Mouse (Mus musculus) kidney, postnatal 0 days (tissue): Measurements from ENCODE around the gene Btd. TPM values are rescaled to one million over a fixed set of nuclear protein-coding genes. Genes with fewer than 3 reads are reported as not detected.

Experiments used
- ATAC-seq: fragments of 200-750 bp; cut with Nextera tagmentation; replicated peaks from 2 replicates; pipeline ENCODE4 v1.8.0; 2017; ENCODE audit warnings: low read depth, moderate number of reproducible peaks, moderate TSS enrichment, moderate library complexity; ENCODE audit not compliant: low FRiP score
- DNase-seq: peaks from one replicate; pipeline ENCODE4 v3.0.0-alpha.2; 2016; ENCODE audit warnings: low spot score
- H3K27ac ChIP-seq: fragments of 300-500 bp; sonication (generic); 2 replicates; pipeline ENCODE4 v1.5.1; 2014; ENCODE audit warnings: mild to moderate bottlenecking
- H3K27me3 ChIP-seq: fragments of 300-500 bp; sonication (generic); 2 replicates; pipeline ENCODE4 v1.6.1; 2014; ENCODE audit warnings: low read length, mixed read lengths; ENCODE audit not compliant: insufficient read depth
- H3K36me3 ChIP-seq: fragments of 300-500 bp; sonication (generic); 2 replicates; pipeline ENCODE4 v1.6.1; 2014; ENCODE audit warnings: low read length, mixed read lengths; ENCODE audit not compliant: insufficient read depth
- H3K4me1 ChIP-seq: fragments of 300-500 bp; sonication (generic); replicated peaks from 2 replicates; pipeline ENCODE4 v1.6.1; 2014; ENCODE audit warnings: antibody characterized with exemption, low read length, mixed read lengths; ENCODE audit not compliant: insufficient read depth
- H3K4me2 ChIP-seq: fragments of 300-500 bp; sonication (generic); 2 replicates; pipeline ENCODE4 v1.6.1; 2014; ENCODE audit warnings: mild to moderate bottlenecking, low read length, moderate library complexity, mixed read lengths
- H3K4me3 ChIP-seq: fragments of 300-500 bp; sonication (generic); replicated peaks from 2 replicates; pipeline ENCODE4 v1.5.1; 2014; ENCODE audit warnings: low read depth, low read length
- H3K9ac ChIP-seq: fragments of 300-500 bp; sonication (generic); 2 replicates; pipeline ENCODE4 v1.6.1; 2014; ENCODE audit warnings: low read depth, low read length
- H3K9me3 ChIP-seq: fragments of 300-500 bp; sonication (generic); replicated peaks from 2 replicates; pipeline ENCODE4 v1.6.1; 2016; ENCODE audit warnings: low read length, inconsistent platforms, mixed read lengths
- CTCF ChIP-seq: IDR thresholded peaks from 2 replicates; pipeline ENCODE4 v1.5.1; 2016; ENCODE audit warnings: antibody characterized with exemption, low read depth, mild to moderate bottlenecking, moderate library complexity
- WGBS: fragments of 180-500 bp; shearing (Covaris S2); extraction: QIAGEN DNeasy Blood & Tissue Kit; methylation state at CpG from one replicate; pipeline ENCODE4 v1.1.7; 2014; 5-methylcytosine and 5-hydroxymethylcytosine counted together
- polyA plus RNA-seq: library from polyadenylated mRNA; unstranded; fragments of >200 nt; fragmentation: Nextera tagmentation; extraction: Ambion mirVana; gene quantifications from 2 replicates; pipeline ENCODE4 v1.2.1, GENCODE M21; 2015

The Btd gene
- polyA plus RNA-seq, 1 experiment from 2014 or later = 60.6 TPM

GRCm38 (mm10) chr14:31652106-31652505 is 11.3 kb downstream of the Btd start:
- Histone ChIP-seq H3K4me1 (peaks cover 2% of the 10 kb centered on the region; the same call in 1 of the 2 replicates), H3K4me3 (no peak overlapping the region), H3K27me3 (no peaks in the 10 kb centered on the region), H3K9ac (no peak overlapping the region), H3K36me3 (no peaks in the 10 kb centered on the region), H3K9me3 (no peaks in the 10 kb centered on the region), H3K27ac (no peak overlapping the region), H3K4me2 (no peak overlapping the region)
- ATAC-seq = no peak
- 47% methylated on average over 5 of the region's 5 CpGs for WGBS
- no peak for DNase-seq
- TF ChIP-seq CTCF = no peak

- no peak for DNase-seq
- WGBS = 89% methylated on average over 1 of the region's 1 CpGs
Observed at GRCm38 (mm10) chr14:31652624-31653023, 11.8 kb downstream of the Btd start.

GRCm38 (mm10) chr14:31653101-31653875 is 12.5 kb downstream of the Btd start:
- DNase-seq (no peak), ATAC-seq (no peak)
- H3K27ac ChIP-seq = no peak overlapping the region
- WGBS = 78% methylated on average over 14 of the region's 14 CpGs
- TF ChIP-seq CTCF = no peak
- H3K9me3 ChIP-seq = no peaks in the 10 kb centered on the region
- peaks cover 7% of the 10 kb centered on the region; the same call in 1 of the 2 replicates for H3K4me1 ChIP-seq
- H3K4me3 ChIP-seq = no peak overlapping the region
- no peaks in the 10 kb centered on the region for H3K27me3 ChIP-seq
- H3K36me3 ChIP-seq = no peaks in the 10 kb centered on the region
- no peak overlapping the region for H3K9ac ChIP-seq
- H3K4me2 ChIP-seq = no peak overlapping the region

More at GRCm38 (mm10) chr14:31652624-31653023, 11.8 kb downstream of the Btd start:
- Histone ChIP-seq H3K36me3 (no peaks in the 10 kb centered on the region), H3K4me3 (no peak overlapping the region), H3K4me2 (no peak overlapping the region), H3K27me3 (no peaks in the 10 kb centered on the region), H3K4me1 (peaks cover 7% of the 10 kb centered on the region; the same call in 1 of the 2 replicates), H3K27ac (no peak overlapping the region), H3K9ac (no peak overlapping the region), H3K9me3 (no peaks in the 10 kb centered on the region)
- no peak for ATAC-seq
- no peak for TF ChIP-seq CTCF

DNA sequence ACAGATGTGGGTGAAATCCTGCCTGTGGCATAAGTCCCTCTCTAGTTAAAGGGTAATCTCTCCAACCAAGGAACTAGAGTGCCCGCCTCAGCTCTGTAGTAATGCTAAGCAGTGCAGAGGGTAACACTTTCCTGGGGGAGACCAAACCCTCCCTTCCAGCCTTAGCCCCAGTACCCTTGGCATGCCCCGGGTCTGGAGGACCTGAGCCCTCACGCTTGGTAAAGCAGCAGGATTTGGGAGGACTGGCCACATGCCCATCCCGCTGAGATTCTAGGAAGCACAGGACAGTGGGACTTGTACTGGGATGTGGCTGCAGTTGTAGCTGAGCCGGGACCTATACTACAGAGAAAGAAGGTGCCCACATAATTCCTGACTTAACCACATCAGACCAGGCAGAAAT is 14.0 kb downstream of the Btd start:
- TF ChIP-seq CTCF = no peak
- WGBS = 83% methylated on average over 5 of the region's 5 CpGs
- no peak for DNase-seq

DNA sequence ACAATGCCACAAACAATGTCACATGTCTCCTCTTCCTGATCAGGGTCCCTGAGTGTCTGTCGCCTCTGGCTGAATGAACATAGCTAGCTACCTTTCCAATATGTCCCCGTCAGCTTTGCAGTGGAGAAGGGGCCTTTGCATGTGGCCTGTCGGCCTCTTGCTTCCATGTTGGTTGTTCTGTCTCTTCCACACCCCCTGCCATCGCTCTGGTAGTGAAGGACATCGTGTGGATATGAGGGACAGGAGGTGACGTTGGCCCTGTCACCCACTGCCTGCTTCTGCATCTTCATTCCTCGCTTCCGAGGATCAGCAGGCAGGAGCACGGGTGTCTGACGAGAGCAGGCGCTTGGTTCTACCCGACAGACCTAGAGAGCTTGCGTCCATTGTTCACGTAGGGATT is 14.6 kb downstream of the Btd start:
- H3K4me3 ChIP-seq = no peak overlapping the region
- DNase-seq (no peak), ATAC-seq (no peak)
- 82% methylated on average over 14 of the region's 14 CpGs for WGBS
- H3K27me3 ChIP-seq = no peaks in the 10 kb centered on the region
- no peak overlapping the region for H3K27ac ChIP-seq
- H3K4me1 ChIP-seq = peaks cover 25% of the 10 kb centered on the region
- no peak overlapping the region for H3K4me2 ChIP-seq
- no peak overlapping the region for H3K9ac ChIP-seq
- no peaks in the 10 kb centered on the region for H3K9me3 ChIP-seq
- no peaks in the 10 kb centered on the region for H3K36me3 ChIP-seq
- TF ChIP-seq CTCF = no peak

More for the DNA sequence above, 14.0 kb downstream of the Btd start:
- H3K9me3 ChIP-seq = no peaks in the 10 kb centered on the region
- no peak overlapping the region for H3K27ac ChIP-seq
- peaks cover 20% of the 10 kb centered on the region; the same call in 1 of the 2 replicates for H3K4me1 ChIP-seq
- H3K36me3 ChIP-seq = no peaks in the 10 kb centered on the region
- no peak for ATAC-seq
- H3K4me2 ChIP-seq = no peak overlapping the region
- no peaks in the 10 kb centered on the region for H3K27me3 ChIP-seq
- no peak overlapping the region for H3K4me3 ChIP-seq
- H3K9ac ChIP-seq = no peak overlapping the region

DNA sequence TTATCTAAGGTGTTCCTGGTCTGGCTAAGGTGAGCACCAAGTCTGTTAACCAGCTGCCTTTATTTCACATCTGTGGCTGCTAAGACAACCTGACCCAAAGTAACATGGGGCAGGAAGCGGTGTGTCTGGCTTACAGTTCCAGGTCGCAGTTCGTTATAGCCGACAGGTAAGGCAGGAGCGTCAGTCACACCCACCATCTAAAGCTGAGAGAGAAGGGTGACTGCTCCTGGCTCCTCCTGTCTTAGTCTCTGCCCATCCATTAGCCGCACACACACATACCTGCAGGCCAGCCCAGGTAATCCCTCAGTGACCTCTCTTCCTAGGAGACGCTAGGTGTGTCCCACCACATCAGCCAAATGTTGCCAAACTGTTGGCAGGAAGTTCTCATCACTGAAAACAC is 15.6 kb downstream of the Btd start:
- no peaks in the 10 kb centered on the region for H3K27me3 ChIP-seq
- H3K36me3 ChIP-seq = no peaks in the 10 kb centered on the region
- no peak overlapping the region for H3K9ac ChIP-seq
- no peaks in the 10 kb centered on the region for H3K9me3 ChIP-seq
- no peak for ATAC-seq
- H3K4me3 ChIP-seq = no peak overlapping the region
- no peak overlapping the region for H3K27ac ChIP-seq
- no peak for TF ChIP-seq CTCF
- WGBS = 63% methylated on average over 7 of the region's 7 CpGs
- H3K4me1 ChIP-seq = peaks cover 35% of the 10 kb centered on the region
- DNase-seq = no peak
- no peak overlapping the region for H3K4me2 ChIP-seq
